Comparison of ENCODE assay signal across 20 mouse cellular contexts in genomic region chr13:117008021-117009015, GRCm38 (mm10). TPM values are rescaled to one million over a fixed set of nuclear protein-coding genes. Genes with fewer than 3 reads are reported as not detected.
DNase-seq lines count a peak whose midpoint lies in the region; ATAC-seq and TF ChIP-seq lines count a peak whose summit lies in the region.
"Had no signal": no experiment of that assay in that cellular context is flagged by ENCODE, and none has a peak within 500 bp of the region (broad histone marks: within the 10 kb centered on the region; RNA-seq: fewer than 3 reads in every experiment).

No protein-coding gene starts in this region.

- H3K9ac ChIP-seq in lung, embryonic 14.5 days, result no peak overlapping the region
- H3K9ac ChIP-seq: embryonic facial prominence, embryonic 12.5 days; forebrain, embryonic 12.5 days; heart, embryonic 12.5 days; hindbrain, embryonic 14.5 days had no signal

- no peak overlapping the region for H3K4me2 ChIP-seq in lung, embryonic 14.5 days
- H3K4me2 ChIP-seq: embryonic facial prominence, embryonic 12.5 days; forebrain, embryonic 12.5 days; heart, embryonic 12.5 days; hindbrain, embryonic 14.5 days had no signal

- H3K27me3 ChIP-seq in lung, embryonic 14.5 days (ENCODE audit: insufficient read depth, low read length), result no peaks in the 10 kb centered on the region
- H3K27me3 ChIP-seq: embryonic facial prominence, embryonic 12.5 days; forebrain, embryonic 12.5 days; heart, embryonic 12.5 days had no signal

- H3K36me3 ChIP-seq in lung, embryonic 14.5 days (ENCODE audit: insufficient read depth), result no peaks in the 10 kb centered on the region
- H3K36me3 ChIP-seq: embryonic facial prominence, embryonic 12.5 days; forebrain, embryonic 12.5 days had no signal

- no peak overlapping the region for H3K4me3 ChIP-seq in lung, embryonic 14.5 days (ENCODE audit: low read depth, low read length)
- H3K4me3 ChIP-seq: embryonic facial prominence, embryonic 12.5 days; forebrain, embryonic 12.5 days; heart, adult 2 months; heart, embryonic 12.5 days; hindbrain, embryonic 10.5 days had no signal

- no peaks in the 10 kb centered on the region for H3K9me3 ChIP-seq in lung, embryonic 14.5 days (ENCODE audit: low read depth, low read length)
- H3K9me3 ChIP-seq: embryonic facial prominence, embryonic 12.5 days; forebrain, embryonic 12.5 days had no signal

- 88% methylated on average over 9 of the region's 9 CpGs for WGBS in lung, embryonic 14.5 days

- peak; percentile 60 for ATAC-seq in cerebellum, adult (ENCODE audit: insufficient number of reproducible peaks, low FRiP score, low TSS enrichment)
- 0 out of 2 replicates have a peak, but pooled peaks have one; percentile 25 for ATAC-seq in lung, embryonic 14.5 days (ENCODE audit: insufficient read depth)
- ATAC-seq: forebrain, embryonic 16.5 days; intestine, embryonic 16.5 days had no signal

- DNase-seq in cerebellum, adult 11-12 months, result no peak
- DNase-seq in lung, embryonic 14.5 days, result no peak
- no peak for DNase-seq in lung, adult 18-20 months
- DNase-seq in cerebellum, postnatal 25 days, result peak; percentile 30 to 34
- peak; percentile 39 to 63 for DNase-seq in natural killer cell, adult 2 months (ENCODE audit: low spot score in 2 of 2)
- no peak for DNase-seq in adrenal gland, postnatal 4 days (ENCODE audit: low spot score in 2 of 2)
- DNase-seq in liver, result no peak
- DNase-seq: adrenal gland, postnatal 10 days; B cell, adult 2 months; gastrocnemius, postnatal 10 days; heart, adult 2 months had no signal

- TF ChIP-seq CTCF in lung, embryonic 14.5 days (IDR thresholded peaks at IDR 0.05; ENCODE audit: low read depth), result no peak

- H3K4me1 ChIP-seq in lung, embryonic 14.5 days (ENCODE audit: insufficient read depth), result no peaks in the 10 kb centered on the region
- H3K4me1 ChIP-seq: forebrain, embryonic 12.5 days had no signal

- H3K27ac ChIP-seq in lung, embryonic 14.5 days (ENCODE audit: low read depth), result no peak overlapping the region
- H3K27ac ChIP-seq: embryonic facial prominence, embryonic 12.5 days; forebrain, embryonic 12.5 days; heart, adult 2 months; hindbrain, embryonic 10.5 days; hindbrain, embryonic 14.5 days had no signal

RNA-seq across cellular contexts. Expression of gene Parp8, which starts 17.0 kb away (rescaled TPM):
- 12.3 and 12.8 TPM in 2 replicates for polyA plus RNA-seq in lung, embryonic 14.5 days (2014; fragmentation: Nextera tagmentation; extraction: Ambion mirVana)
- total RNA-seq in adrenal gland, postnatal 4 days (2021), result 10 to 100 TPM; 20.8 to 24.1 TPM
- total RNA-seq: MEL had no signal

Comparison
In these comparisons a context has a peak if more than half of its experiments do, and no peak if none do; other contexts are left out.
1. DNase-seq: peak in cerebellum, postnatal 25 days (2 of 2) and natural killer cell, adult 2 months (2 of 2); none in cerebellum, adult 11-12 months (single experiment), lung, embryonic 14.5 days (single experiment), lung, adult 18-20 months (0 of 2), adrenal gland, postnatal 4 days (0 of 2) and liver (single experiment).